Mouse (Mus musculus) embryonic fibroblast, embryonic 13.5 days (primary cell): ENCODE data around the gene Fancg. TPM values are rescaled to one million over a fixed set of nuclear protein-coding genes. Genes with fewer than 3 reads are reported as not detected.

Experiments used
- H3K27ac ChIP-seq: 2 replicates; pipeline ENCODE4 v1.5.1; 2012; ENCODE audit warnings: low read length, control low read depth, inconsistent platforms; ENCODE audit not compliant: insufficient read depth
- H3K4me1 ChIP-seq: 2 replicates; pipeline ENCODE4 v1.6.1; 2011; ENCODE audit warnings: low read length; ENCODE audit not compliant: control insufficient read depth, insufficient read depth
- H3K4me3 ChIP-seq: 2 replicates; pipeline ENCODE4 v1.5.1; 2011; ENCODE audit warnings: mild to moderate bottlenecking, control low read depth, low read length; ENCODE audit not compliant: insufficient read depth
- CTCF ChIP-seq: IDR thresholded peaks from 2 replicates; pipeline ENCODE4 v1.5.1; 2011; ENCODE audit warnings: mild to moderate bottlenecking, control low read depth, low read length, moderate library complexity, borderline replicate concordance; ENCODE audit not compliant: insufficient read depth
- POLR2A ChIP-seq: IDR thresholded peaks from 2 replicates; pipeline ENCODE4 v1.6.1; 2011; ENCODE audit warnings: low read depth, mild to moderate bottlenecking, control low read depth, low read length, moderate library complexity
- polyA plus RNA-seq: library from polyadenylated mRNA; stranded (reverse); fragments of >200 nt; gene quantifications from 2 replicates; pipeline ENCODE4 v1.2.4, GENCODE M21; 2011; ENCODE audit warnings: low read depth; ENCODE audit not compliant: missing spikeins, insufficient read length

Gene Fancg
- polyA plus RNA-seq, 1 experiment: 9.4 TPM

GRCm38 (mm10) chr4:43045285-43045658, 35.0 kb upstream of the Fancg start:
- peak overlapping the region; percentile 42 for H3K4me3 ChIP-seq
- TF ChIP-seq CTCF (no peak), POLR2A (no peak)
- peaks cover 11% of the 10 kb centered on the region for H3K4me1 ChIP-seq
- H3K27ac ChIP-seq: peak overlapping the region; percentile 74; the same call in 1 of the 2 replicates

- TF ChIP-seq CTCF (no peak), POLR2A (peak; percentile 10; the same call in 1 of the 2 replicates)
- peak overlapping the region; percentile 74 for H3K27ac ChIP-seq
- peaks cover 11% of the 10 kb centered on the region for H3K4me1 ChIP-seq
- no peak overlapping the region for H3K4me3 ChIP-seq
These were observed 34.4 kb upstream of the Fancg start for GRCm38 (mm10) chr4:43044673-43045072.

DNA sequence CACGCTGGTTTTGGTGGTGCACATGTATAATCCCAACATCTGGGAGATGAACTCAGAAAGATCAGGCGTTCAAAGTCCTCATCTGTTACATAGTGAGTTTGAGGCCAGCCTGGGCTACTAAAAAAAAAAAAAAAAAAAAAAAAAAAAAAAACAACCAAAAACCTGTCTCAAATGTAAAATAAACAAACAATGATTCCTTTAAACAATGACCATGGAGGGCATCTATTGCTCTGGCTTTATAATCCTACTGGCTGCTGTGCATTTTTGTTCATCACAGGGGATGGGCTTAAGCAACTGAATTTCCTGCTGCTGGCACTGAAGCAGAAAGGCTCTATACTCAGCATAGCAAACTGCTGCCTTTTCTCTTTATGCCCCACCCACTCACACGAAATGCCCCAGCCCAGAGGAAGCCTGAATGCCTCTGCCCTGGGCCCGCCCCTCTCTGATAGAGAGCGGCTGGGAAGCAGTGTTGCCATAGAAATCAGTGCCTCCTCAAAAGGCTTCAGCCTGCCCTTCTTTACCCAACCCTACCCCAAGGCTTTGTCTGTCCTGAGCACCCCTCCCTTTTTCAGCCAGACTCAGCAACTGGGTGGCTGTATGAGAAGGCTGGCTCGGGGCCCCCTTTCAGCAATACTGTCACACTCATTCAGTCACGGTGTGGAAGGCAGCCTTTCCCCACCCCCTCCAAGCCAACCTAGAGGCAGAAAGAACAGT, 33.5 kb upstream of the Fancg start:
- Histone ChIP-seq H3K4me1 (peaks cover 11% of the 10 kb centered on the region), H3K4me3 (no peak overlapping the region), H3K27ac (peak overlapping the region; percentile 74)
- TF ChIP-seq CTCF (no peak), POLR2A (no peak; the same call in none of the 2 replicates)

- H3K4me3 ChIP-seq: no peak overlapping the region
- H3K4me1 ChIP-seq: peaks cover 16% of the 10 kb centered on the region
- no peak for TF ChIP-seq CTCF
- TF ChIP-seq POLR2A: no peak
- peak overlapping the region; percentile 94 for H3K27ac ChIP-seq
These were observed 30.7 kb upstream of the Fancg start for GRCm38 (mm10) chr4:43040881-43041547.

DNA sequence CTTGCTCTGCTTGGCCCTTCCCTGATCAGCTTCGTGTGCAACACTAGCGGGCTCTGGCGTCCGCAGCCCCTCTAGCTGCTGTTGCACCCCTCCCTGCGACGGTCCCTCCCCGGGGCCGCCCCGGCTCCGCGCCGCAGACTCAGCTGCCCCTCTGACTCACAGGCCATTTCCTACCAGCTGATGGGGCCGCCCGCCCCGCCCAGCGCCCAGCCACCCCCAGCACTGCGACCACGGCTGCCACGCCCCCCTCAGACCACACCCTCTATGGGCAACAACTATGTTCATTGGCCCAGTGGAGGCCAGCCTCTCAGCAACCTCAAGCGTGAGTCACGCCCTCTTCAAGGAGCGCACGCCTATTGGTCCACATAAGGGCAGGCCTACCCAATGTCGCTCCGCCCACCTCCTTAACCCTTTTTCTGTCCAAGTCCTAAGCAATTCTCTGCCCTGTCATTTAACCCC, 29.8 kb upstream of the Fancg start:
- H3K4me3 ChIP-seq: peak overlapping the region; percentile 91
- TF ChIP-seq POLR2A: peak; percentile 96
- no peak for TF ChIP-seq CTCF
- H3K27ac ChIP-seq: peak overlapping the region; percentile 94
- peaks cover 16% of the 10 kb centered on the region for H3K4me1 ChIP-seq

GRCm38 (mm10) chr4:43039609-43040008, 29.3 kb upstream of the Fancg start:
- TF ChIP-seq POLR2A (no peak), CTCF (no peak)
- H3K4me3 ChIP-seq: peak overlapping the region; percentile 91
- peak overlapping the region; percentile 67 for H3K27ac ChIP-seq
- peaks cover 16% of the 10 kb centered on the region for H3K4me1 ChIP-seq

GRCm38 (mm10) chr4:43038567-43039495, 28.5 kb upstream of the Fancg start:
- peak overlapping the region; percentile 67 for H3K27ac ChIP-seq
- no peak for TF ChIP-seq CTCF
- peak; percentile 40; the same call in 1 of the 2 replicates for TF ChIP-seq POLR2A
- H3K4me3 ChIP-seq: peak overlapping the region; percentile 91
- H3K4me1 ChIP-seq: peaks cover 11% of the 10 kb centered on the region

DNA sequence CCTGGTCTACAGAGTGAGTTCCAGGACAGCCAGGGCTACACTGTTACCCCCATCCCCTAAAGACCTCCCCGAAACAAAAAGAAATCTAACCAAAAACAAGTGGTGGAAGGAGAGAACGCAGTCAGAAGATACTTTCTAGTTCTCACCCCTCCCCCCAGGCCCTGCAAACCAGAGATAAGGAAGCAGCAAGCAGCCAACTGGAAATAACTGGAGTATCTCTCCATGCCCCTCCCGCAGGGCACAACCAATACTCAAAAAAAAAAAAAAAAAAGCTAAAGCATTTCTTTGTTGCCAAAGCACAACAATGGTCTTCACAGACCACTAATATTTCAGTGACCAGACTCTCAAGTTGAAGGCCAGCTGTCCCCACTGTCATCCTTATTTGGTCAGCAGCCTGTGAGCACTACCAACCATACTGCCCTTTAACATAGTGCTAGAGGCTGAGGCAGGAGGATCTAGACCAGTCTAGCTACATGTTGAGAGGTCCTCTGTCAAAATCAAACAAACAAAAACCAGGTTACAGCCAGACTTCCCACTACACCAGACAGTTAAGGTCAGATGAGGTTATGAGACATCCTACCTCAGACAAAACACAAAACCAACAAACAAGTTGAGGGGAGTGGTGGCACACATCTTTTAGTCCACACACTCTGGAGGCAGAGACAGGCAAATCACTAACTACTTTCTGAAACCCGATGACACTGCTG, 27.7 kb upstream of the Fancg start:
- Histone ChIP-seq H3K4me3 (peak overlapping the region; percentile 91), H3K4me1 (peaks cover 11% of the 10 kb centered on the region), H3K27ac (no peak overlapping the region)
- TF ChIP-seq POLR2A (no peak), CTCF (no peak)

GRCm38 (mm10) chr4:43036356-43036755, 26.1 kb upstream of the Fancg start:
- no peak overlapping the region for H3K27ac ChIP-seq
- H3K4me1 ChIP-seq: peaks cover 11% of the 10 kb centered on the region
- no peak overlapping the region for H3K4me3 ChIP-seq
- TF ChIP-seq CTCF (no peak), POLR2A (no peak)
